Mouse (Mus musculus) ES-E14 (cell line): ENCODE measurements around the gene Edrf1.

ENCODE experiments used
- CHD2 ChIP-seq: IDR thresholded peaks from 2 replicates; pipeline ENCODE4 v1.6.1; 2014; ENCODE audit warnings: mild to moderate bottlenecking, low read depth, low read length, inconsistent platforms
- HCFC1 ChIP-seq: IDR thresholded peaks from 2 replicates; pipeline ENCODE4 v1.6.1; 2012; ENCODE audit warnings: low read length, inconsistent platforms, borderline replicate concordance; ENCODE audit not compliant: insufficient read depth
- MAFK ChIP-seq: IDR thresholded peaks from 2 replicates; pipeline ENCODE4 v1.6.1; 2014; ENCODE audit warnings: mild to moderate bottlenecking, low read depth, low read length, inconsistent platforms; ENCODE audit not compliant: insufficient read depth
- ZNF384 ChIP-seq: IDR thresholded peaks from 2 replicates; pipeline ENCODE4 v1.6.1; 2012; ENCODE audit warnings: low read depth, low read length, inconsistent platforms

DNA sequence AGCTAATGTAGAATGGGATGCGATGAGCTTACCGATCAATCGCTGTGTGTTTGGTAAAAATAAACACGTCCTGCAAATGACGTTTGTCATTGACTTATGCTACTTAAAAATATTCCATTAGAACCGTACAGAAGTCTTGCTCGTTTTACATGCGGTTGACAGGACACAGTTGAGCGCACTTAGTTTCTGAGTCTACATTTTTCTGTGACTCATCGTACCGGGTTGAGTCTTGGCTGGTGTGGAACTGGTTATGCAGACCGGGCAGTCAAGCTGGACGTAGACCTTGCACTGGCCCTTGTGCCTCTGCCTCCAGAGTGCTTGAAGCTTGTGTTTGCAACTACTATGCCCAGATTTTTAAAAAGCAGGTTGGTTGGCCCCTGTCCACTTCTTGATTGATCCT, 963 bp downstream of the Edrf1 start:
- TF ChIP-seq ZNF384 = no peak
- no peak for TF ChIP-seq HCFC1
- no peak for TF ChIP-seq MAFK
- no peak for TF ChIP-seq CHD2
